Mouse (Mus musculus): ENCODE results near the gene 4930432K21Rik.
A peak's percentile ranks its signal among the peaks of the same experiment; 100 is the strongest.

4930432K21Rik gene

GRCm38 (mm10) chr8:84208381-84209380 is 60.9 kb downstream of the 4930432K21Rik start:
- no peak for DNase-seq (ENCODE audit: low spot score in 2 of 2)

GRCm38 (mm10) chr8:84210167-84210791 is 62.5 kb downstream of the 4930432K21Rik start:
- peak; percentile 78 to 88 for DNase-seq (ENCODE audit: low spot score in 2 of 2)

GRCm38 (mm10) chr8:84211202-84211601 is 63.4 kb downstream of the 4930432K21Rik start:
- no peak for DNase-seq (ENCODE audit: low spot score in 2 of 2)

- DNase-seq (ENCODE audit: low spot score in 2 of 2): no peak
These were observed 64.2 kb downstream of the 4930432K21Rik start for GRCm38 (mm10) chr8:84211881-84212563.

GRCm38 (mm10) chr8:84213277-84213676 is 65.5 kb downstream of the 4930432K21Rik start:
- DNase-seq (ENCODE audit: low spot score in 2 of 2): no peak

- DNase-seq (ENCODE audit: low spot score in 2 of 2): no peak
These were observed 69.4 kb downstream of the 4930432K21Rik start for GRCm38 (mm10) chr8:84217206-84217605.

- no peak for DNase-seq (ENCODE audit: low spot score in 2 of 2)
These were observed 70.3 kb downstream of the 4930432K21Rik start for GRCm38 (mm10) chr8:84218143-84218542.

- DNase-seq (ENCODE audit: low spot score in 2 of 2): peak in 1 of 2 experiments; percentile 20
These were observed 72.3 kb downstream of the 4930432K21Rik start for GRCm38 (mm10) chr8:84220105-84220504.

Measured in spleen, postnatal 10 days (tissue).